Mouse (Mus musculus): Measurements from ENCODE around the gene Numa1. TPM values are rescaled to one million over a fixed set of nuclear protein-coding genes. Genes with fewer than 3 reads are reported as not detected.
"Not testable (repeated sequence)": the region's sequence is repeated elsewhere in the genome, so short reads cannot be mapped to it uniquely, and the experiment has no call there.

Gene Numa1
- polyA plus RNA-seq, 1 experiment: 71.8 TPM

- no peak overlapping the region for H3K27ac ChIP-seq (ENCODE audit: insufficient read depth, low read depth, low read length)
- TF ChIP-seq POLR2A (IDR thresholded peaks at IDR 0.05; ENCODE audit: low read depth, low read length): no peak
- no peak for TF ChIP-seq CTCF (conservative IDR thresholded peaks at IDR 0.05; ENCODE audit: insufficient read depth, insufficient read length, low read depth, low read length)
- H3K4me1 ChIP-seq (ENCODE audit: control insufficient read depth, insufficient read depth, low read length): no peaks in the 10 kb centered on the region
- no peaks in the 10 kb centered on the region for H3K27me3 ChIP-seq (replicated peaks; ENCODE audit: control insufficient read depth, insufficient read depth, low read length)
- 75% methylated on average over 2 of the region's 2 CpGs for WGBS
- H3K4me3 ChIP-seq (ENCODE audit: insufficient read depth, low read depth, low read length): no peak overlapping the region
- H3K36me3 ChIP-seq (ENCODE audit: control insufficient read depth, insufficient read depth, low read length): no peaks in the 10 kb centered on the region
- DNase-seq: no peak
Observed at GRCm38 (mm10) chr7:102025187-102026119, 91.5 kb downstream of the Numa1 start.

GRCm38 (mm10) chr7:102034904-102035303, 101.0 kb downstream of the Numa1 start:
- no peaks in the 10 kb centered on the region for H3K27me3 ChIP-seq (replicated peaks; ENCODE audit: control insufficient read depth, insufficient read depth, low read length)
- DNase-seq: no peak
- no peaks in the 10 kb centered on the region for H3K4me1 ChIP-seq (ENCODE audit: control insufficient read depth, insufficient read depth, low read length)
- TF ChIP-seq CTCF (conservative IDR thresholded peaks at IDR 0.05; ENCODE audit: insufficient read depth, insufficient read length, low read depth, low read length) (peak; percentile 29; the same call in 1 of the 2 replicates), POLR2A (IDR thresholded peaks at IDR 0.05; ENCODE audit: low read depth, low read length) (no peak)
- 90% methylated on average over 1 of the region's 1 CpGs for WGBS
- no peak overlapping the region for H3K27ac ChIP-seq (ENCODE audit: insufficient read depth, low read depth, low read length)
- H3K4me3 ChIP-seq (ENCODE audit: insufficient read depth, low read depth, low read length): no peak overlapping the region
- peaks cover 9% of the 10 kb centered on the region for H3K36me3 ChIP-seq (ENCODE audit: control insufficient read depth, insufficient read depth, low read length)

- H3K36me3 ChIP-seq (ENCODE audit: control insufficient read depth, insufficient read depth, low read length): peaks cover 9% of the 10 kb centered on the region
- WGBS: 83% methylated on average over 2 of the region's 2 CpGs
Observed at GRCm38 (mm10) chr7:102035534-102035933, 101.6 kb downstream of the Numa1 start.

DNA sequence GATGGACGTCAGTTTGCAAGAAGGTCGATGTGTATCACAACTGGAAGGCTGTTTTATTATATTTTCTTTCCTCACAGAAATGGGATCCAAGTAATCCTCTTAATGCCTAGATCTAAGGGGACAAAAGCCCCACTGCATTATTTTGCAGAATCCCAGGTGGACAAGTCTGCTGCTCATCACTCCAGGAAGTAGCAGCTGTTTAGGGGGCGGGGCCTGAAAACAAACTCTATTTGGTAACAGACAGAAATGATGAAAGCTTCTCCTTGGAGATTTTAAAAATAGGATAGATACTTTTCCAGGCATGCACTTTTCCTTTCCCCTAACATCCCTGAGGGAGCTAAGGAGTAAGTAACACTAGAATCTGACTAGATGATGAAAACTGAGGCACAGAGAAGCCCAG, 103.4 kb downstream of the Numa1 start:
- Histone ChIP-seq H3K27me3 (replicated peaks; ENCODE audit: control insufficient read depth, insufficient read depth, low read length) (no peaks in the 10 kb centered on the region), H3K4me3 (ENCODE audit: insufficient read depth, low read depth, low read length) (no peak overlapping the region), H3K27ac (ENCODE audit: insufficient read depth, low read depth, low read length) (no peak overlapping the region), H3K4me1 (ENCODE audit: control insufficient read depth, insufficient read depth, low read length) (no peaks in the 10 kb centered on the region), H3K36me3 (ENCODE audit: control insufficient read depth, insufficient read depth, low read length) (peaks cover 9% of the 10 kb centered on the region)
- WGBS: 96% methylated on average over 3 of the region's 3 CpGs
- TF ChIP-seq POLR2A (IDR thresholded peaks at IDR 0.05; ENCODE audit: low read depth, low read length): no peak
- TF ChIP-seq CTCF (conservative IDR thresholded peaks at IDR 0.05; ENCODE audit: insufficient read depth, insufficient read length, low read depth, low read length): no peak
- DNase-seq: no peak

More at GRCm38 (mm10) chr7:102035534-102035933, 101.6 kb downstream of the Numa1 start:
- H3K4me3 ChIP-seq (ENCODE audit: insufficient read depth, low read depth, low read length): no peak overlapping the region
- no peaks in the 10 kb centered on the region for H3K4me1 ChIP-seq (ENCODE audit: control insufficient read depth, insufficient read depth, low read length)
- DNase-seq: no peak
- no peaks in the 10 kb centered on the region for H3K27me3 ChIP-seq (replicated peaks; ENCODE audit: control insufficient read depth, insufficient read depth, low read length)
- H3K27ac ChIP-seq (ENCODE audit: insufficient read depth, low read depth, low read length): no peak overlapping the region
- TF ChIP-seq CTCF (conservative IDR thresholded peaks at IDR 0.05; ENCODE audit: insufficient read depth, insufficient read length, low read depth, low read length): no peak
- TF ChIP-seq POLR2A (IDR thresholded peaks at IDR 0.05; ENCODE audit: low read depth, low read length): no peak

DNA sequence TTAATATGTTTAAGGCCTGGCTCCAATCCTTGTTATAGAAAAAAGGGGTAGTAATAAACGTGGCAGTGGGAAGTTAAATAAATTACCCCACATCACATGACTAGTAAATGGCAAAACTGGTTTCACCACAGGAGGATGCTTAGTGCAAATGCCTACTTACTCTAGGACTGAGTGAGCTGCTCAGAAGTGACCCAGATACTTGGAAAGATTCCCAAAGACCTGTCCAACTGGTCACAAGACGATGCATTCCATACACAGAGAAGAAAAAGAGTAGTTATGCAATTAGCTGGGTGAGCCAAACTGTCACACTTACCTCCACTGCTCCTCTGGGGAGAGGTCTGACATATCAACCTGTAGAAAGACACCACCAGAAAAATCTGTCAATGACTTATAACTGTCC, 108.4 kb downstream of the Numa1 start:
- H3K36me3 ChIP-seq (ENCODE audit: control insufficient read depth, insufficient read depth, low read length): peaks cover 6% of the 10 kb centered on the region; the same call in 1 of the 2 replicates
- no peaks in the 10 kb centered on the region for H3K27me3 ChIP-seq (replicated peaks; ENCODE audit: control insufficient read depth, insufficient read depth, low read length)
- 12% methylated on average over 2 of the region's 2 CpGs for WGBS
- peak overlapping the region; percentile 16; the same call in 1 of the 2 replicates for H3K27ac ChIP-seq (ENCODE audit: insufficient read depth, low read depth, low read length)
- TF ChIP-seq POLR2A (IDR thresholded peaks at IDR 0.05; ENCODE audit: low read depth, low read length): no peak
- no peak for TF ChIP-seq CTCF (conservative IDR thresholded peaks at IDR 0.05; ENCODE audit: insufficient read depth, insufficient read length, low read depth, low read length)
- no peaks in the 10 kb centered on the region; the same call in 1 of the 2 replicates for H3K4me1 ChIP-seq (ENCODE audit: control insufficient read depth, insufficient read depth, low read length)
- DNase-seq: peak; percentile 70
- no peak overlapping the region for H3K4me3 ChIP-seq (ENCODE audit: insufficient read depth, low read depth, low read length)

DNA sequence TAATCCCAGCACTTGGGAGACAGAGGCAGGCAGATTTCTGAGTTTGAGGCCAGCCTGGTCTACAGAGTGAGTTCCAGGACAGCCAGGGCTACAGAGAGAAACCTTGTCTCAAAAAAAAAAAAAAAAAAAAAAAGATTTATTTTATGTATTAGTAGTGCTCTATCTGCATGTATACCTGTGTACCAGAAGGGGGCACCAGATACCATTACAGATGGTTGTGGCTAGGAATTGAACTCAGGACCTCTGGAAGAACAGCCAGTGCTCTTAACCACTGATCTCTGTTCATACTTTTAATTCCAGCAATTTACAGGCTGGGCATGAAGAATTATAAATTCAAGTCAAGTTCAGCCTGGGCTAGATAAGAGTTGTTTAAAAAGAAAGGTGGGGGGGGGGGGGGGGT, 114.6 kb downstream of the Numa1 start:
- DNase-seq: peak; percentile 15
- H3K27me3 ChIP-seq (replicated peaks; ENCODE audit: control insufficient read depth, insufficient read depth, low read length); H3K36me3 ChIP-seq (ENCODE audit: control insufficient read depth, insufficient read depth, low read length); H3K4me1 ChIP-seq (ENCODE audit: control insufficient read depth, insufficient read depth, low read length); H3K27ac ChIP-seq (ENCODE audit: insufficient read depth, low read depth, low read length); H3K4me3 ChIP-seq (ENCODE audit: insufficient read depth, low read depth, low read length): not testable (repeated sequence)

DNA sequence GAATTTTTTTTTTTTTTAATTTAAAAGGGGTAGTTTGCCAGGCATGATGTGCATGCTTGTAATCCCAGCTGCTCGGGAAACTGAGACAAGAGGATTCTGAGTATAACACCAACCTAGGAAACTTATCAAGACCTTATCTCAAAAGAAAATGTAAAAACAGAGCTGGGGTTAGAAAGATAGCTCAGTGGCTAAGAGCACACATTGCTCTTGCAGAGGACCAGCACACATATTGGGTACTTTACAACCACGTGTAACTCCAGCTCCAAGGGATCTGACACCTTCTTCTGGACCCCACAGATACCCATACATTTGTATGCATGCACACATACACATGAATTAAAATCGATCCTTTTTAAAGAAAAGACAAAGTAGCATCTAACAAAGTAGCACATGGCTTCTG, 127.4 kb downstream of the Numa1 start:
- WGBS: 78% methylated on average over 3 of the region's 3 CpGs
- no peak overlapping the region for H3K27ac ChIP-seq (ENCODE audit: insufficient read depth, low read depth, low read length)
- DNase-seq: no peak
- H3K4me1 ChIP-seq (ENCODE audit: control insufficient read depth, insufficient read depth, low read length): peaks cover 2% of the 10 kb centered on the region; the same call in 1 of the 2 replicates
- H3K27me3 ChIP-seq (replicated peaks; ENCODE audit: control insufficient read depth, insufficient read depth, low read length): no peaks in the 10 kb centered on the region
- no peaks in the 10 kb centered on the region for H3K36me3 ChIP-seq (ENCODE audit: control insufficient read depth, insufficient read depth, low read length)
- H3K4me3 ChIP-seq (ENCODE audit: insufficient read depth, low read depth, low read length): no peak overlapping the region
- TF ChIP-seq CTCF (conservative IDR thresholded peaks at IDR 0.05; ENCODE audit: insufficient read depth, insufficient read length, low read depth, low read length) (no peak), POLR2A (IDR thresholded peaks at IDR 0.05; ENCODE audit: low read depth, low read length) (no peak)
